Mouse (Mus musculus): Measurements from ENCODE around the gene Mfsd7a. TPM values are rescaled to one million over a fixed set of nuclear protein-coding genes. Genes with fewer than 3 reads are reported as not detected.
A peak's percentile ranks its signal among the peaks of the same experiment; 100 is the strongest.

Mfsd7a gene
- polyA plus RNA-seq, 1 experiment from 2014 or later = 0.15 TPM

- peak overlapping the region; percentile 30 for H3K4me2 ChIP-seq
- H3K4me3 ChIP-seq = no peak overlapping the region
- H3K36me3 ChIP-seq = 0 out of 2 replicates have a peak, but pooled peaks cover 4% of the 10 kb centered on the region
- 59% methylated on average over 2 of the region's 2 CpGs for WGBS (ENCODE audit: insufficient replicate concordance)
- no peaks in the 10 kb centered on the region for H3K27me3 ChIP-seq (replicated peaks)
- peak overlapping the region; percentile 28 for H3K9ac ChIP-seq
- no peaks in the 10 kb centered on the region for H3K9me3 ChIP-seq (replicated peaks)
- ATAC-seq = peak; percentile 88
- H3K27ac ChIP-seq = no peak overlapping the region
- H3K4me1 ChIP-seq = peaks cover 36% of the 10 kb centered on the region
These were observed 25.3 kb downstream of the Mfsd7a start for GRCm38 (mm10) chr5:108423427-108423826.

- ATAC-seq = no peak
- no peak overlapping the region for H3K9ac ChIP-seq
- peaks cover 33% of the 10 kb centered on the region for H3K4me1 ChIP-seq
- H3K4me3 ChIP-seq = no peak overlapping the region
- no peaks in the 10 kb centered on the region for H3K9me3 ChIP-seq (replicated peaks)
- no peaks in the 10 kb centered on the region for H3K36me3 ChIP-seq
- H3K27ac ChIP-seq = no peak overlapping the region
- WGBS (ENCODE audit: insufficient replicate concordance) = 72% methylated on average over 3 of the region's 3 CpGs
- H3K27me3 ChIP-seq (replicated peaks) = no peaks in the 10 kb centered on the region
- H3K4me2 ChIP-seq = peak overlapping the region; percentile 30
These were observed 25.9 kb downstream of the Mfsd7a start for GRCm38 (mm10) chr5:108422741-108423140.

- H3K36me3 ChIP-seq = no peaks in the 10 kb centered on the region
- no peaks in the 10 kb centered on the region for H3K9me3 ChIP-seq (replicated peaks)
- no peak overlapping the region for H3K27ac ChIP-seq
- no peak overlapping the region for H3K9ac ChIP-seq
- H3K4me2 ChIP-seq = no peak overlapping the region
- no peak overlapping the region for H3K4me3 ChIP-seq
- WGBS (ENCODE audit: insufficient replicate concordance) = 33% methylated on average over 2 of the region's 2 CpGs
- no peak for ATAC-seq
- no peaks in the 10 kb centered on the region; the same call in 1 of the 2 replicates for H3K27me3 ChIP-seq (replicated peaks)
- H3K4me1 ChIP-seq = 0 out of 2 replicates have a peak, but pooled peaks cover 3% of the 10 kb centered on the region
These were observed 34.0 kb downstream of the Mfsd7a start for GRCm38 (mm10) chr5:108414711-108415110.

- WGBS (ENCODE audit: insufficient replicate concordance) = 61% methylated on average over 2 of the region's 2 CpGs
- no peak for ATAC-seq
- no peak overlapping the region for H3K9ac ChIP-seq
- H3K27ac ChIP-seq = no peak overlapping the region
- H3K27me3 ChIP-seq (replicated peaks) = no peaks in the 10 kb centered on the region
- H3K4me1 ChIP-seq = no peaks in the 10 kb centered on the region
- no peaks in the 10 kb centered on the region for H3K36me3 ChIP-seq
- H3K4me2 ChIP-seq = no peak overlapping the region
- H3K9me3 ChIP-seq (replicated peaks) = no peaks in the 10 kb centered on the region
- no peak overlapping the region for H3K4me3 ChIP-seq
These were observed 41.7 kb downstream of the Mfsd7a start for GRCm38 (mm10) chr5:108406977-108407376.

GRCm38 (mm10) chr5:108405460-108405859 is 43.2 kb downstream of the Mfsd7a start:
- 5% methylated on average over 1 of the region's 1 CpGs for WGBS (ENCODE audit: insufficient replicate concordance)
- no peak overlapping the region for H3K4me3 ChIP-seq
- no peak overlapping the region for H3K4me2 ChIP-seq
- peak; percentile 70 for ATAC-seq
- no peaks in the 10 kb centered on the region for H3K27me3 ChIP-seq (replicated peaks)
- H3K36me3 ChIP-seq = no peaks in the 10 kb centered on the region
- no peak overlapping the region for H3K27ac ChIP-seq
- no peak overlapping the region for H3K9ac ChIP-seq
- H3K9me3 ChIP-seq (replicated peaks) = no peaks in the 10 kb centered on the region
- H3K4me1 ChIP-seq = no peaks in the 10 kb centered on the region

- Histone ChIP-seq H3K9me3 (replicated peaks) (no peaks in the 10 kb centered on the region), H3K27ac (no peak overlapping the region), H3K9ac (no peak overlapping the region), H3K4me2 (no peak overlapping the region), H3K4me3 (no peak overlapping the region), H3K36me3 (no peaks in the 10 kb centered on the region), H3K27me3 (replicated peaks) (no peaks in the 10 kb centered on the region), H3K4me1 (peaks cover 7% of the 10 kb centered on the region; the same call in 1 of the 2 replicates)
- 27% methylated on average over 4 of the region's 4 CpGs for WGBS (ENCODE audit: insufficient replicate concordance)
- no peak for ATAC-seq
These were observed 45.2 kb downstream of the Mfsd7a start for GRCm38 (mm10) chr5:108403453-108403852.

Other genes with a start within 250 kb of the Mfsd7a start
- gene Dr1, start 180.0 kb downstream of the Mfsd7a start, polyA plus RNA-seq (2016; fragmentation: Nextera tagmentation; extraction: Ambion mirVana) = 39.6 and 39.7 TPM in 2 replicates
- gene Pigg, start 136.3 kb downstream of the Mfsd7a start, polyA plus RNA-seq (2016; fragmentation: Nextera tagmentation; extraction: Ambion mirVana) = 5.6 and 6.0 TPM in 2 replicates
- gene Gm42517, start 81.0 kb downstream of the Mfsd7a start, polyA plus RNA-seq (2016; fragmentation: Nextera tagmentation; extraction: Ambion mirVana) = 0.07 TPM in 1 of 2 replicates, not detected in the other
- gene Pde6b, start 60.5 kb downstream of the Mfsd7a start, polyA plus RNA-seq (2016; fragmentation: Nextera tagmentation; extraction: Ambion mirVana) = 0.17 and 0.24 TPM in 2 replicates
- gene Atp5k, start 14.4 kb downstream of the Mfsd7a start, polyA plus RNA-seq (2016; fragmentation: Nextera tagmentation; extraction: Ambion mirVana) = 355 and 360 TPM in 2 replicates
- 12.6 and 14.8 TPM in 2 replicates for gene Pcgf3, start 12.3 kb upstream of the Mfsd7a start, polyA plus RNA-seq (2016; fragmentation: Nextera tagmentation; extraction: Ambion mirVana)
- 0.07 TPM in 1 of 2 replicates, not detected in the other for gene Cplx1, start 101.1 kb upstream of the Mfsd7a start, polyA plus RNA-seq (2016; fragmentation: Nextera tagmentation; extraction: Ambion mirVana)
- 42.1 and 42.8 TPM in 2 replicates for gene Gak, start 180.9 kb upstream of the Mfsd7a start, polyA plus RNA-seq (2016; fragmentation: Nextera tagmentation; extraction: Ambion mirVana)
- gene Tmem175, start 180.9 kb upstream of the Mfsd7a start, polyA plus RNA-seq (2016; fragmentation: Nextera tagmentation; extraction: Ambion mirVana) = 16.1 and 17.8 TPM in 2 replicates
- gene Idua, start 211.4 kb upstream of the Mfsd7a start, polyA plus RNA-seq (2016; fragmentation: Nextera tagmentation; extraction: Ambion mirVana) = 5.9 TPM in 2 replicates
- 6.2 and 7.1 TPM in 2 replicates for gene Dgkq, start 220.8 kb upstream of the Mfsd7a start, polyA plus RNA-seq (2016; fragmentation: Nextera tagmentation; extraction: Ambion mirVana)
- 12.7 and 12.9 TPM in 2 replicates for gene Slc26a1, start 226.7 kb upstream of the Mfsd7a start, polyA plus RNA-seq (2016; fragmentation: Nextera tagmentation; extraction: Ambion mirVana)
- 18.0 and 18.6 TPM in 2 replicates for gene Fgfrl1, start 243.5 kb upstream of the Mfsd7a start, polyA plus RNA-seq (2016; fragmentation: Nextera tagmentation; extraction: Ambion mirVana)